Mouse (Mus musculus): ENCODE results near the gene Cd79a. TPM values are rescaled to one million over a fixed set of nuclear protein-coding genes. Genes with fewer than 3 reads are reported as not detected.

The Cd79a gene
- polyA plus RNA-seq, 1 experiment from 2014 or later: 0.25 TPM

DNA sequence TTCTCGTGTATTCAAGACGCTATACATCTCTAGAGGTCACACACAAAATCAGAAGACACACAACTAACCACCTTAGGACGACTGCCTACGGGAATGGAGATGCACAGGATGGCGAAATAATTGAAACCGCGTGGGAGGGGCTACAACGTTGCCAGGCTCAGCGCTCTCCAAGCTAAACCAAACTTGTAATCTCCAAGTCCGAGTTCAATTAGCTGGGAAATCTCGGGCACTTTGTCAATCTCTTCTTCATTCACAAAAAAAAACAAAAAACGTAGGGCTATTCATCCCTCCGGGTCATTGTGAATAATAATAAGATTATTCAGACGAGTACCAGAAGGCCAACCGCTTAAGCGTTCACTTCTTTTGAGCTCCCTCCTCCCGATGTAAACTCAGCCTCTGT is 28.1 kb upstream of the Cd79a start:
- H3K27me3 ChIP-seq (ENCODE audit: control insufficient read depth, insufficient read depth, low read length): no peaks in the 10 kb centered on the region
- no peak for ATAC-seq (ENCODE audit: low FRiP score, low TSS enrichment)
- H3K9me3 ChIP-seq (ENCODE audit: control insufficient read depth, low read length): no peaks in the 10 kb centered on the region
- WGBS: 60% methylated on average over 17 of the region's 17 CpGs
- H3K27ac ChIP-seq (replicated peaks): no peak overlapping the region
- TF ChIP-seq CTCF (IDR thresholded peaks at IDR 0.05; ENCODE audit: low read depth): no peak
- no peak for TF ChIP-seq EP300 (optimal IDR thresholded peaks at IDR 0.05)
- H3K9ac ChIP-seq (ENCODE audit: low read length): no peak overlapping the region
- no peaks in the 10 kb centered on the region for H3K36me3 ChIP-seq (ENCODE audit: control insufficient read depth, insufficient read depth, low read length)
- H3K4me1 ChIP-seq (replicated peaks; ENCODE audit: control insufficient read depth, insufficient read depth): no peaks in the 10 kb centered on the region
- DNase-seq (ENCODE audit: low spot score): no peak
- H3K4me2 ChIP-seq (replicated peaks; ENCODE audit: low read depth): no peak overlapping the region
- no peak overlapping the region for H3K4me3 ChIP-seq (ENCODE audit: low read depth, low read length)

DNA sequence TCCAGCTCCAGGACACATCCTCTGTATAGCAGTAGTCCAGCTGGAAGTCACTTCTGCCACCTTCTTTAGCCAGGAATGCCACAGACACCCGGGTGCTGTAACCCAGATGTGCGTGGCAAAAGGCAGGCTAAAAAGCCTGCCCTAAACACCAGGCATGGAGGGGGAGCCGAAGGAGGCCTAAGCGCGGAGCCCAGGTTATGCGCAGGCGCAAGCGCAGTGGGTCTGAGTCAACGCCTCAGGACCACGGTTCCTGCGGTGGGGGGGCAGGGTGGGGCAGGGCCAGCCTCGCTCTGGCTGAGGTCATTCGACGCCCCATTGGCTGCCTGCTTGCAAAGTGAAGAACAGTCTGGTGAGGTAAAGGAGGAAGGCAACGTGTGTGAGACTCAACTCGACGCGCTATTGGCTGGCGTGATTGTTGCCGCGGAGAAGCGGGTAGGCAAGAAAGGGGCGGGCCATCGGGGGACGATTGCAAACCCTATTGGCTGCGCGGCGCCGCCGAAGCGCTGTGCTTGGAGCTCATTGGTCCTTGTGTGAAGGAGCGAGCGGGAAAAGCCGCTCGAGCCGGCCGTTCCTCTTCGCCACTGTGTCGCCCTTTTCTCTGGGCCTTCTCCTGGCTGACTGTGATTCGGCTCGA is 27.5 kb upstream of the Cd79a start, which contains the start of the genes Lypd4 and Dmrtc2:
Gene Lypd4, minus strand, starts transcription at position 410 of the 634 bp plus-strand sequence.
Gene Dmrtc2, plus strand, starts transcription at position 526 of the 634 bp plus-strand sequence.
- Histone ChIP-seq H3K36me3 (ENCODE audit: control insufficient read depth, insufficient read depth, low read length) (no peaks in the 10 kb centered on the region), H3K27ac (replicated peaks) (no peak within 1 kb of the TSS), H3K9ac (ENCODE audit: low read length) (no peak within 1 kb of the TSS), H3K27me3 (ENCODE audit: control insufficient read depth, insufficient read depth, low read length) (no peaks in the 10 kb centered on the region), H3K4me1 (replicated peaks; ENCODE audit: control insufficient read depth, insufficient read depth) (no peaks in the 10 kb centered on the region), H3K4me2 (replicated peaks; ENCODE audit: low read depth) (no peak within 1 kb of the TSS), H3K4me3 (ENCODE audit: low read depth, low read length) (no peak within 1 kb of the TSS), H3K9me3 (ENCODE audit: control insufficient read depth, low read length) (no peaks in the 10 kb centered on the region)
- WGBS: 50% methylated on average over 41 of the region's 41 CpGs
- ATAC-seq (ENCODE audit: low FRiP score, low TSS enrichment) (no peak), DNase-seq (ENCODE audit: low spot score) (no peak)
- TF ChIP-seq EP300 (optimal IDR thresholded peaks at IDR 0.05) (no peak), CTCF (IDR thresholded peaks at IDR 0.05; ENCODE audit: low read depth) (no peak)

DNA sequence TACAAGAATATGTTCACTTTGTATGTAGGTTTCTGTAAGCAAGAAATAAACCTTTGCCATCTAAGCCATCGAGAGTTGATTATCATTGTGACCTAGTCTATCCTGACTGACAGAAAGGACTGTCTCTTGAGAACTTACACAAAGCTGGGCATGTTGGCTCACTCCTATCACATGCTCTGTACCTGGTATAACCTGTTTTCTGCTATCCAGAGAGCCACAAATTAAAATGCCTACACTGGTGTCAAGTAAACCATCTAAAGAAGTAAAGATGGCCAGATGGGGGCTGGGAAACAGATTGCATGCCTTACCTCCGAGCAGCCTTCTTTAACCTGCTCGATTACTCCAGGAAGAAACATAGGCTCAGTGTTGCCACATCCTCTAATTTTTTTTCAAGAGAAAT is 19.6 kb upstream of the Cd79a start:
- no peaks in the 10 kb centered on the region for H3K9me3 ChIP-seq (ENCODE audit: control insufficient read depth, low read length)
- ATAC-seq (ENCODE audit: low FRiP score, low TSS enrichment) (no peak), DNase-seq (ENCODE audit: low spot score) (no peak)
- H3K9ac ChIP-seq (ENCODE audit: low read length): no peak overlapping the region
- TF ChIP-seq EP300 (optimal IDR thresholded peaks at IDR 0.05): no peak
- TF ChIP-seq CTCF (IDR thresholded peaks at IDR 0.05; ENCODE audit: low read depth): no peak
- H3K4me2 ChIP-seq (replicated peaks; ENCODE audit: low read depth): no peak overlapping the region
- no peaks in the 10 kb centered on the region for H3K27me3 ChIP-seq (ENCODE audit: control insufficient read depth, insufficient read depth, low read length)
- no peaks in the 10 kb centered on the region for H3K36me3 ChIP-seq (ENCODE audit: control insufficient read depth, insufficient read depth, low read length)
- H3K4me1 ChIP-seq (replicated peaks; ENCODE audit: control insufficient read depth, insufficient read depth): no peaks in the 10 kb centered on the region
- no peak overlapping the region for H3K4me3 ChIP-seq (ENCODE audit: low read depth, low read length)
- no peak overlapping the region for H3K27ac ChIP-seq (replicated peaks)
- WGBS: 57% methylated on average over 3 of the region's 3 CpGs

DNA sequence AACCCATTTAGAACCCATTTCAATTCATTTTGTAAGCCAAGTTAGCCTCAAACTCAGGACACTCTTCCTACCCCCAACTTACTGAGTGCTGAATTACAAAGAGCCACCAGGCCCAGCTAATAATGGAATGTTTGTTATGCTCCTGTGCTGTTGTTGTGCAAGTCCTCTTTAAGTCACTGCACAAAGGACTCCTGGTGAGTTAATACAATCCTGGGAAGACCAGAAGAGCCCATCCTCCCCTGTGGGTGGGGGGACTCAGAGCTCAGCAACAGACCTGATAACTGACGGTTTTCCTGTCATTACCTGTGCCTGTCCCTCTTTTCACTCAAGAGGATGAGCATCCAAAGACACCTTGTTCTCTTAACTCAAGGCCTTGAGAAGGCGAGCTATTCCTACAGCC is 17.6 kb upstream of the Cd79a start:
- TF ChIP-seq CTCF (IDR thresholded peaks at IDR 0.05; ENCODE audit: low read depth): no peak
- TF ChIP-seq EP300 (optimal IDR thresholded peaks at IDR 0.05): no peak
- Histone ChIP-seq H3K4me2 (replicated peaks; ENCODE audit: low read depth) (no peak overlapping the region), H3K27ac (replicated peaks) (no peak overlapping the region), H3K4me1 (replicated peaks; ENCODE audit: control insufficient read depth, insufficient read depth) (no peaks in the 10 kb centered on the region), H3K27me3 (ENCODE audit: control insufficient read depth, insufficient read depth, low read length) (no peaks in the 10 kb centered on the region), H3K4me3 (ENCODE audit: low read depth, low read length) (no peak overlapping the region), H3K9me3 (ENCODE audit: control insufficient read depth, low read length) (no peaks in the 10 kb centered on the region), H3K9ac (ENCODE audit: low read length) (no peak overlapping the region), H3K36me3 (ENCODE audit: control insufficient read depth, insufficient read depth, low read length) (no peaks in the 10 kb centered on the region)
- ATAC-seq (ENCODE audit: low FRiP score, low TSS enrichment) (no peak), DNase-seq (ENCODE audit: low spot score) (no peak)
- WGBS: 38% methylated on average over 2 of the region's 2 CpGs

DNA sequence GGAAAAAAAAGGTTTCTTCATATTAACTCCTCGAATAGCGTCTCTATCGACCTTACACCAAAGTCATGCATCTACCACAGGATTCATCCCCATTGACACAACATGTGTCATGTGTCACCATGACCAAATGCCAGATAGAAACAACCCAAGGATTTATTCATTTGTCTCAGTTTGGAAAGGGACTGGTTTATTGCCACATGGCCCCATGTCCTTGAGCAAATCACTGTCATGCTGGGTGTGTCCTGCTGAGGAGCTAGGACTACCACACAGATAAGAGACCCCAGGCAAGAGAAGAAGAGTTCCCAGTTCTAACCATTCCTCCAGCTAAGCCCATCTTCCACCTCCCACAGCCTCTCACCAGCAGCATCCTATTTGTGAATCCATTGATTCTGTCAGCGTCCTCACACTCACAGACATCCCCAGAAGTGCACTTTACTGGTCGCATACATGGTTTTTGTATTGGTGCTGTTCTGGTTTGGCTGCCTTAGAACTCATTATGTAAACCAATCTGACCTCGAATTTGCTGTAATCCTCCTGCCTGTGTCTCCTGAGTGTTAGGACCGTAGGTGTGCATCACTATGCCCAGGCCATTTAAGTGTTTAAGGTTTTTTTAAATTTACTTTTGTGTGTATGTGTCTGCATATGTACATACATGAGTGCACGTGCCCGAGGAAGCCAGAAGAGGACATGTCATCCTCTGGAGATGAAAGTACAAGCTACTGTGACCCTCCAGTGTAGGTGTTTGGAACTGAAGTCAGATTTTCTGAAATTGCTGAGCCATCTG is 14.6 kb upstream of the Cd79a start:
- Histone ChIP-seq H3K27ac (replicated peaks) (no peak overlapping the region), H3K9me3 (ENCODE audit: control insufficient read depth, low read length) (no peaks in the 10 kb centered on the region), H3K4me2 (replicated peaks; ENCODE audit: low read depth) (no peak overlapping the region), H3K9ac (ENCODE audit: low read length) (no peak overlapping the region), H3K27me3 (ENCODE audit: control insufficient read depth, insufficient read depth, low read length) (no peaks in the 10 kb centered on the region), H3K4me3 (ENCODE audit: low read depth, low read length) (no peak overlapping the region), H3K36me3 (ENCODE audit: control insufficient read depth, insufficient read depth, low read length) (no peaks in the 10 kb centered on the region; the same call in 1 of the 2 replicates), H3K4me1 (replicated peaks; ENCODE audit: control insufficient read depth, insufficient read depth) (peaks cover 9% of the 10 kb centered on the region; the same call in 1 of the 2 replicates)
- DNase-seq (ENCODE audit: low spot score): no peak
- no peak for TF ChIP-seq CTCF (IDR thresholded peaks at IDR 0.05; ENCODE audit: low read depth)
- TF ChIP-seq EP300 (optimal IDR thresholded peaks at IDR 0.05): no peak
- ATAC-seq (ENCODE audit: low FRiP score, low TSS enrichment): no peak
- 90% methylated on average over 9 of the region's 9 CpGs for WGBS

All from stomach, postnatal 0 days (tissue).